Mouse (Mus musculus): ENCODE data around the gene Kif13a. TPM values are rescaled to one million over a fixed set of nuclear protein-coding genes. Genes with fewer than 3 reads are reported as not detected.

The Kif13a gene
- 39.9 and 52.3 TPM in 2 replicates for polyA plus RNA-seq (2012; rRNA removed)

GRCm38 (mm10) chr13:46929719-46930658 is at the start of gene Kif13a:
TSS of gene Kif13a (minus strand) at chr13:46929867.
- H3K4me1 ChIP-seq (ENCODE audit: control insufficient read depth, insufficient read depth, low read length) = peaks cover 18% of the 10 kb centered on the region
- no peak for TF ChIP-seq CTCF (IDR thresholded peaks at IDR 0.05; ENCODE audit: insufficient read depth, low read length)
- peak; percentile 92; the same call in 1 of the 2 replicates for TF ChIP-seq POLR2A (IDR thresholded peaks at IDR 0.05; ENCODE audit: borderline replicate concordance, extremely low read depth, low read depth, low read length)
- 9% methylated on average over 96 of the region's 96 CpGs for WGBS
- H3K4me3 ChIP-seq (replicated peaks; ENCODE audit: extremely low read depth, low read depth, low read length) = peak within 1 kb of the TSS; percentile 96
- DNase-seq = peak; percentile 89

GRCm38 (mm10) chr13:46976532-46976931 is 46.9 kb upstream of the Kif13a start:
- no peak for TF ChIP-seq CTCF (IDR thresholded peaks at IDR 0.05; ENCODE audit: insufficient read depth, low read length)
- TF ChIP-seq POLR2A (IDR thresholded peaks at IDR 0.05; ENCODE audit: borderline replicate concordance, extremely low read depth, low read depth, low read length) = no peak
- Histone ChIP-seq H3K4me3 (replicated peaks; ENCODE audit: extremely low read depth, low read depth, low read length) (no peak overlapping the region), H3K4me1 (ENCODE audit: control insufficient read depth, insufficient read depth, low read length) (peaks cover 12% of the 10 kb centered on the region)
- WGBS = 70% methylated on average over 7 of the region's 7 CpGs
- DNase-seq = no peak

GRCm38 (mm10) chr13:46975930-46976329 is 46.3 kb upstream of the Kif13a start:
- Histone ChIP-seq H3K4me3 (replicated peaks; ENCODE audit: extremely low read depth, low read depth, low read length) (no peak overlapping the region), H3K4me1 (ENCODE audit: control insufficient read depth, insufficient read depth, low read length) (peaks cover 14% of the 10 kb centered on the region)
- no peak for TF ChIP-seq CTCF (IDR thresholded peaks at IDR 0.05; ENCODE audit: insufficient read depth, low read length)
- TF ChIP-seq POLR2A (IDR thresholded peaks at IDR 0.05; ENCODE audit: borderline replicate concordance, extremely low read depth, low read depth, low read length) = no peak
- 18% methylated on average over 4 of the region's 4 CpGs for WGBS
- no peak for DNase-seq

DNA sequence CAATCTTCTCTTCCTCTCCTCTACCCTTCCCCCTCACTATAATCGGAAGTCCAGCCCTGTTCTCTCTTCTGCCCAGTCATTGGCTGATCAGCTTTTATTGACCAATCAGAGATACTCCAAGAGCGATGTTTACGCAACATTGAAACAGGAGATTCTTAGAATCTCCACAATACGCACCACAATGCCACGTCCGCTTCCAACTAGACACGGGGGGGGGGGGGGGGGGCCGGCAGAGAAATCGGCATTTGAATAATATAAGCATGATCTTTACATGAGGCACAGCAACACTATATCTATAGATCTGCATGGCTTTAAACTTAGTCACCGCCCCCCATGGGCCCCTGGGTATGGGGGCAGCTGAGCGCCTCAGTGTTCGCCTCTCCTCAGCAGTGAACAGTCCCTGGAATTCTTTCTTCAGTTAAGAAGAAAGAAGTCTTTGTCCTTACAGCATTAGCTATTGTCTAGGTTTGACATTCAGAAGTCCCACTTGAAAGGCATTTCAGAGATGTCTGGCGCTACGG is 45.4 kb upstream of the Kif13a start:
- peaks cover 11% of the 10 kb centered on the region for H3K4me1 ChIP-seq (ENCODE audit: control insufficient read depth, insufficient read depth, low read length)
- no peak for TF ChIP-seq CTCF (IDR thresholded peaks at IDR 0.05; ENCODE audit: insufficient read depth, low read length)
- no peak for TF ChIP-seq POLR2A (IDR thresholded peaks at IDR 0.05; ENCODE audit: borderline replicate concordance, extremely low read depth, low read depth, low read length)
- 51% methylated on average over 14 of the region's 14 CpGs for WGBS
- no peak overlapping the region for H3K4me3 ChIP-seq (replicated peaks; ENCODE audit: extremely low read depth, low read depth, low read length)
- DNase-seq = no peak

- 21% methylated on average over 10 of the region's 10 CpGs for WGBS
- peak overlapping the region; percentile 36 for H3K4me3 ChIP-seq (replicated peaks; ENCODE audit: extremely low read depth, low read depth, low read length)
- peak; percentile 35 for DNase-seq
- TF ChIP-seq POLR2A (IDR thresholded peaks at IDR 0.05; ENCODE audit: borderline replicate concordance, extremely low read depth, low read depth, low read length) (no peak), CTCF (IDR thresholded peaks at IDR 0.05; ENCODE audit: insufficient read depth, low read length) (no peak)
- peaks cover 7% of the 10 kb centered on the region; the same call in 1 of the 2 replicates for H3K4me1 ChIP-seq (ENCODE audit: control insufficient read depth, insufficient read depth, low read length)
Observed at GRCm38 (mm10) chr13:46970286-46970945, 40.7 kb upstream of the Kif13a start.

- TF ChIP-seq POLR2A (IDR thresholded peaks at IDR 0.05; ENCODE audit: borderline replicate concordance, extremely low read depth, low read depth, low read length) = no peak
- 0 out of 2 replicates have a peak, but pooled peaks have one; percentile 22 for TF ChIP-seq CTCF (IDR thresholded peaks at IDR 0.05; ENCODE audit: insufficient read depth, low read length)
- WGBS = 90% methylated on average over 2 of the region's 2 CpGs
- Histone ChIP-seq H3K4me3 (replicated peaks; ENCODE audit: extremely low read depth, low read depth, low read length) (no peak overlapping the region), H3K4me1 (ENCODE audit: control insufficient read depth, insufficient read depth, low read length) (peaks cover 7% of the 10 kb centered on the region; the same call in 1 of the 2 replicates)
- no peak for DNase-seq
Observed at GRCm38 (mm10) chr13:46968626-46969025, 39.0 kb upstream of the Kif13a start.

- Histone ChIP-seq H3K4me3 (replicated peaks; ENCODE audit: extremely low read depth, low read depth, low read length) (no peak overlapping the region), H3K4me1 (ENCODE audit: control insufficient read depth, insufficient read depth, low read length) (peaks cover 7% of the 10 kb centered on the region; the same call in 1 of the 2 replicates)
- 79% methylated on average over 4 of the region's 4 CpGs for WGBS
- no peak for TF ChIP-seq POLR2A (IDR thresholded peaks at IDR 0.05; ENCODE audit: borderline replicate concordance, extremely low read depth, low read depth, low read length)
- TF ChIP-seq CTCF (IDR thresholded peaks at IDR 0.05; ENCODE audit: insufficient read depth, low read length) = peak; percentile 27; the same call in 1 of the 2 replicates
- DNase-seq = no peak
Observed at GRCm38 (mm10) chr13:46967308-46967707, 37.6 kb upstream of the Kif13a start.

DNA sequence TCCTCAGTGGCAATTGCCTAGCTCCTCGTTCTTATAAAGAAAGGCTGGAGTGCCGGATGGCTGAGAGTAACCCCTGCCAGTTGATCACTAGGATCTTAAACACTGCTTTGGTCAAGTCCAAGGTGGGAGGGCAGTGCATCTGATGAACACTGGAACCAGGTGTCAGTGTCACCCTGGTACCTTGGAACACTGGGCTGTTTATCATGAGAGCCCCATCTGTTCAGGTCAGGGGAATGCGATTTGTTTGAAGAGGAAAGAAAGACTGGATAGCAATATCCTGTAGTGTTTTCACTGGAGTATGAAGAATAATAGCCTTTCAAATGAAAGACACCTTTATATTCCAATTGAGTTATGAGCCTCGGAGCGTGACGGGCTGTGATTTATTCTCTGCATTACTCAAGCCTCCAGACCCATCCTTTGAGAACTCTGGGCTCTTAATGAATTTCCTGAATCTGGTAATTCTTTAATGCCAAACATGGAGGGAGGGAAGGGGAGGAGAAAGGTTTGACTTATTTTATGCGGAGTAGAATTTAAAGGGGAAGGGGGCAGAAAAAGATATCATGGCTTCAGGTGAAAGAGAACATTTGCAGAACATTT is 31.3 kb upstream of the Kif13a start:
- TF ChIP-seq POLR2A (IDR thresholded peaks at IDR 0.05; ENCODE audit: borderline replicate concordance, extremely low read depth, low read depth, low read length) = no peak
- no peak for TF ChIP-seq CTCF (IDR thresholded peaks at IDR 0.05; ENCODE audit: insufficient read depth, low read length)
- no peak overlapping the region for H3K4me3 ChIP-seq (replicated peaks; ENCODE audit: extremely low read depth, low read depth, low read length)
- DNase-seq = no peak
- WGBS = 76% methylated on average over 7 of the region's 7 CpGs
- H3K4me1 ChIP-seq (ENCODE audit: control insufficient read depth, insufficient read depth, low read length) = no peaks in the 10 kb centered on the region

DNA sequence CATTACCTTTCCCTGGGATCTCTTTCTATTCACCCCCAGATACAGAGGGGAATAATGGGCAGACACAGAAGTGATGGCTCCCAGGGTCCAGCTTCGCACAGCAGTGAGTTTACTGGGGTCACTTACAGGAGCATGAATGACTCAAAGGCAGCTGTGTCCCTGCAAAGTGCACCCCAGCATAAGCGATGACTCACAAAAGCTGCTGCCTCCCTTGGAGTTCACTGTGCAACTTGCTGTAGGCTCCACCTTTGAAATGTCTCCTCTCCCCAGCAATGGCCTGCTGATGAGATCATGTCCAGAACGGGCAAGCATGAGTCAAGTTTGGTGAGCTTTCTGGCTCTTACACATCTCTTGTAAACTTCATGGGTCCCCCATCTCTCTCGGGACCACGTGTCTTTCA is 29.5 kb upstream of the Kif13a start:
- TF ChIP-seq POLR2A (IDR thresholded peaks at IDR 0.05; ENCODE audit: borderline replicate concordance, extremely low read depth, low read depth, low read length) (no peak), CTCF (IDR thresholded peaks at IDR 0.05; ENCODE audit: insufficient read depth, low read length) (no peak)
- Histone ChIP-seq H3K4me3 (replicated peaks; ENCODE audit: extremely low read depth, low read depth, low read length) (no peak overlapping the region), H3K4me1 (ENCODE audit: control insufficient read depth, insufficient read depth, low read length) (no peaks in the 10 kb centered on the region)
- 83% methylated on average over 5 of the region's 5 CpGs for WGBS
- DNase-seq = no peak

Measured in lung, adult 2 months (tissue).